Mouse (Mus musculus): Measurements from ENCODE around the gene Tbpl1. TPM values are rescaled to one million over a fixed set of nuclear protein-coding genes. Genes with fewer than 3 reads are reported as not detected.
A peak's percentile ranks its signal among the peaks of the same experiment; 100 is the strongest.

Tbpl1 gene
- polyA plus RNA-seq, 1 experiment from 2014 or later = 110 TPM

DNA sequence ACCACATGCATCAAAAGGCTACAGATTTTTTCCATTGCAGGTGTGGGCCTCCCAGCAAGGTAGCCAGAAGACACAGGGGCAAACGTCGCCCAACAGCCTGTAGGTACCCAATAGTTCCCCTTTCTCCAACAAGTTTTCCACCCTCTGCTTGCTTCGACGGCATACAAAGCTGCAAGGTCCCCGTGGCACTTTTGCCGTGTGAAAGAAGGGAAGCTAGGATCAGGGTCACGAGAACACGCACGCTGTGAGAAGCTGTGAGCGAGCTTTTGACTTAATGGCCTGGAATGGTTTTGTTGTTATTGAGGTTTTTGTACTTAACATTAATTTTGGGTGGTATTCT, 72.4 kb downstream of the Tbpl1 start:
- Histone ChIP-seq H3K27me3 (replicated peaks; ENCODE audit: control insufficient read depth, insufficient read depth, low read length) (no peaks in the 10 kb centered on the region), H3K4me1 (replicated peaks; ENCODE audit: control insufficient read depth, insufficient read depth, low read length) (peaks cover 9% of the 10 kb centered on the region), H3K36me3 (ENCODE audit: control insufficient read depth, insufficient read depth) (no peaks in the 10 kb centered on the region), H3K4me2 (ENCODE audit: low read length) (no peak overlapping the region), H3K9ac (replicated peaks; ENCODE audit: low read depth, low read length) (no peak overlapping the region), H3K9me3 (ENCODE audit: control insufficient read depth, low read length) (no peaks in the 10 kb centered on the region), H3K27ac (ENCODE audit: low read length) (no peak overlapping the region), H3K4me3 (replicated peaks; ENCODE audit: low read length) (no peak overlapping the region)
- WGBS = 53% methylated on average over 10 of the region's 10 CpGs
- ATAC-seq = 0 out of 2 replicates have a peak, but pooled peaks have one; percentile 2

DNA sequence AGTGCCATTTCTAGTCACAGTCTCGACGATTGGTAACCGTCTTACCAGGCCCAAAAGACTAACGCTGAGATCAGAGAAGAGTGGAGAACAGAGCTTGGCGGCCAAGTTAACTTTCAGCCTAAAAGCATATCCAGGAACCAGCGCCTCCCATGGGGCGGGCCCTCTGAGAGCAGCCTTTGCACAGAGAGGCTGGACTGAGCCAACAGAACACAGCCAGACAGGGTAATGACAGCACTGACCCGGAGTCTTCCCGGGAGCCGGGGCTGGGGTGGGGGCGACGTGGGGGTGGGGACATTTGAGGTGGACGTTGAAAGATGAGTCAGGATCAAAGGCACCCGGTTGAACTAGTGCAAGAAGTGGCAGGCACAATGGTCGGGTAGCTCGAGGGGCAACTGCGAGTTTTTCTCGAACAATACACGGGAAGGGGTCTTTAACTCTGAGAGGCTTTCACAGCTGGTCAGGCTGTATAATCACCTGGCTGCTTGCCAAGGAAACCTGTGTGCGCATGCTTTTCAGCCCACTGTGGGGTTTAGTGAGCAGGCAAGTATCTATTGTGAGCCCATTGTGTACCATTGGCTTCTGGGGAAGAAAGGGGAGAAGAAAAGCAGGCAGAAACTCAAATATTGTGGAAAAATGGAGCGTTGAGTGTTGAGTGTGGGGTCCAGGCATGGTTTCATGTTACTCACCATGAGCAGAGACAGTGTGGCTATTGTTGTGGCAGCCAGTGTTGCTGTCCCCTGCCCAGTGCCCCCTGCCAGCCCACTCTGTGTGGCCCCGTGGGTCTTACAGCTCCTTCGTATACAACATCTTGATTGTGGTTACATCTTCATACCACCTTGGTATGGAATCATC, 73.0 kb downstream of the Tbpl1 start:
- peak; percentile 94 for ATAC-seq
- H3K36me3 ChIP-seq (ENCODE audit: control insufficient read depth, insufficient read depth) = no peaks in the 10 kb centered on the region
- peak overlapping the region; percentile 38 for H3K4me2 ChIP-seq (ENCODE audit: low read length)
- H3K9ac ChIP-seq (replicated peaks; ENCODE audit: low read depth, low read length) = no peak overlapping the region
- no peak overlapping the region for H3K27ac ChIP-seq (ENCODE audit: low read length)
- H3K9me3 ChIP-seq (ENCODE audit: control insufficient read depth, low read length) = no peaks in the 10 kb centered on the region
- peaks cover 9% of the 10 kb centered on the region for H3K4me1 ChIP-seq (replicated peaks; ENCODE audit: control insufficient read depth, insufficient read depth, low read length)
- H3K27me3 ChIP-seq (replicated peaks; ENCODE audit: control insufficient read depth, insufficient read depth, low read length) = no peaks in the 10 kb centered on the region
- 7% methylated on average over 23 of the region's 23 CpGs for WGBS
- no peak overlapping the region for H3K4me3 ChIP-seq (replicated peaks; ENCODE audit: low read length)

Small RNA genes lying within 50 kb of the gene (microRNA-seq; reads per million reads assigned to microRNA genes)
- gene Mir7663 = 1.2 reads per million

Other genes starting within 250 kb of the Tbpl1 start
- gene Slc2a12, start 86.9 kb downstream of the Tbpl1 start, polyA plus RNA-seq (2015; fragmentation: Nextera tagmentation; extraction: Ambion mirVana) = 4.2 and 5.0 TPM in 2 replicates
- gene Tcf21, start 88.2 kb upstream of the Tbpl1 start, polyA plus RNA-seq (2015; fragmentation: Nextera tagmentation; extraction: Ambion mirVana) = 0.22 and 0.71 TPM in 2 replicates

Measured in forebrain, embryonic 16.5 days (tissue).